Comparison of ENCODE assay signal across 14 mouse cellular contexts in genomic region chr9:44868336-44869094, GRCm38 (mm10). TPM values are rescaled to one million over a fixed set of nuclear protein-coding genes. Genes with fewer than 3 reads are reported as not detected.
DNase-seq lines count a peak whose midpoint lies in the region; ATAC-seq and TF ChIP-seq lines count a peak whose summit lies in the region.
"Had no signal": no experiment of that assay in that cellular context is flagged by ENCODE, and none has a peak within 500 bp of the region (broad histone marks: within the 10 kb centered on the region; RNA-seq: fewer than 3 reads in every experiment).

No protein-coding gene starts in this region.

- peaks cover 80% of the 10 kb centered on the region for H3K36me3 ChIP-seq in megakaryocyte, embryonic 14.5 days (replicated peaks; ENCODE audit: low read length)

- intact Hi-C loops in gastrocnemius, postnatal 36 days (cut with DNase I): no loop called here

- peaks cover 84% of the 10 kb centered on the region for H3K4me1 ChIP-seq in megakaryocyte, embryonic 14.5 days
- peaks cover 23% of the 10 kb centered on the region for H3K4me1 ChIP-seq in cerebellum, adult 2 months (ENCODE audit: control insufficient read depth, insufficient read depth, low read length)

- H3K27me3 ChIP-seq in megakaryocyte, embryonic 14.5 days (replicated peaks): no peaks in the 10 kb centered on the region
- H3K27me3 ChIP-seq in cerebellum, adult 2 months (ENCODE audit: control insufficient read depth, insufficient read depth, low read length): no peaks in the 10 kb centered on the region
- H3K27me3 ChIP-seq: embryonic facial prominence, embryonic 13.5 days had no signal

- peak overlapping the region; percentile 72 for H3K4me3 ChIP-seq in megakaryocyte, embryonic 14.5 days (replicated peaks)
- no peak overlapping the region for H3K4me3 ChIP-seq in cerebellum, adult 2 months (replicated peaks; ENCODE audit: insufficient read depth, low read depth, low read length)
- H3K4me3 ChIP-seq: embryonic facial prominence, embryonic 13.5 days had no signal

- TF ChIP-seq POLR2A in cerebellum, adult 2 months (IDR thresholded peaks at IDR 0.05; ENCODE audit: borderline replicate concordance, insufficient read depth, low read length): no peak

- ATAC-seq in megakaryocyte, adult 5-6 weeks (ENCODE audit: poor library complexity, severe bottlenecking): no peak
- ATAC-seq: intestine, embryonic 16.5 days had no signal

- no peak overlapping the region for H3K27ac ChIP-seq in cerebellum, adult 2 months (ENCODE audit: insufficient read depth, low read length)
- H3K27ac ChIP-seq: embryonic facial prominence, embryonic 13.5 days; macrophage had no signal

- peak; percentile 45 for DNase-seq in T-cell, adult 2 months (ENCODE audit: low spot score)
- DNase-seq in gastrocnemius, postnatal 36 days: peak; percentile 42 to 47
- peak; percentile 22 for DNase-seq in thymus, postnatal 4 days
- no peak for DNase-seq in left cerebral cortex, adult 11 months (ENCODE audit: low spot score)
- DNase-seq in cerebellum, adult 2 months: no peak
- DNase-seq: kidney, postnatal 10 days; liver; lung, adult 18-20 months; midbrain, embryonic 14.5 days had no signal

- no peak for TF ChIP-seq CTCF in cerebellum, adult 2 months (IDR thresholded peaks at IDR 0.05; ENCODE audit: borderline replicate concordance, insufficient read depth, low read depth, low read length)

- no peaks in the 10 kb centered on the region for H3K9me3 ChIP-seq in megakaryocyte, embryonic 14.5 days
- H3K9me3 ChIP-seq: embryonic facial prominence, embryonic 13.5 days had no signal

- 66% methylated on average over 13 of the region's 13 CpGs for WGBS in cerebellum, adult 2 months

RNA-seq across cellular contexts. Expression of gene Kmt2a, which starts 12.6 kb away (rescaled TPM):
- 3.1 and 5.9 TPM in 2 replicates for polyA plus RNA-seq in megakaryocyte, embryonic 14.5 days (2012; ENCODE audit: insufficient read depth, low replicate concordance)
- total RNA-seq in megakaryocyte, adult 5-6 weeks (2015): 32.8 and 44.7 TPM in 2 replicates
- total RNA-seq in megakaryocyte, adult 5-6 weeks (2017): 5.5 and 15.9 TPM in 2 replicates
- total RNA-seq in gastrocnemius, postnatal 36 days (2021): 10 to 100 TPM; 12.5 to 12.8 TPM
- polyA plus RNA-seq in cerebellum, adult 2 months (2012; rRNA removed): 31.3 and 39.0 TPM in 2 replicates

RNA-seq across cellular contexts. Expression of gene Atp5l, which starts 52.0 kb away (rescaled TPM):
- polyA plus RNA-seq in megakaryocyte, embryonic 14.5 days (2012; ENCODE audit: insufficient read depth, low replicate concordance): 26.7 and 39.7 TPM in 2 replicates
- total RNA-seq in megakaryocyte, adult 5-6 weeks (2015): 490 and 523 TPM in 2 replicates
- 117 and 122 TPM in 2 replicates for total RNA-seq in megakaryocyte, adult 5-6 weeks (2017)
- 100 to 1,000 TPM; 659 to 699 TPM for total RNA-seq in gastrocnemius, postnatal 36 days (2021)
- polyA plus RNA-seq in cerebellum, adult 2 months (2012; rRNA removed): 989 and 996 TPM in 2 replicates

Comparison
In these comparisons a context has a peak if more than half of its experiments do, and no peak if none do; other contexts are left out.
1. DNase-seq: peak in T-cell, adult 2 months (single experiment), gastrocnemius, postnatal 36 days (2 of 2) and thymus, postnatal 4 days (single experiment); none in left cerebral cortex, adult 11 months (single experiment) and cerebellum, adult 2 months (0 of 2).